In genomic region chr4:136401806-136402205, GRCm38 (mm10) we compare ENCODE assay signal across 30 mouse cellular contexts. TPM values are rescaled to one million over a fixed set of nuclear protein-coding genes. Genes with fewer than 3 reads are reported as not detected.
"Had no signal": no experiment of that assay in that cellular context is flagged by ENCODE, and none has a peak within 500 bp of the region (broad histone marks: within the 10 kb centered on the region; RNA-seq: fewer than 3 reads in every experiment).

No protein-coding gene starts in this region.

- H3K9ac ChIP-seq: heart, embryonic 13.5 days; heart, embryonic 15.5 days; hindbrain, embryonic 13.5 days; hindbrain, embryonic 15.5 days; intestine, embryonic 15.5 days; limb, embryonic 13.5 days; limb, embryonic 15.5 days; liver, embryonic 12.5 days; liver, embryonic 14.5 days had no signal

- H3K9me3 ChIP-seq: heart, embryonic 13.5 days; heart, embryonic 15.5 days; hindbrain, embryonic 13.5 days; hindbrain, embryonic 15.5 days; intestine, embryonic 15.5 days; limb, embryonic 13.5 days; limb, embryonic 15.5 days; liver, embryonic 12.5 days had no signal

- H3K4me2 ChIP-seq: heart, embryonic 11.5 days; heart, embryonic 13.5 days; heart, embryonic 15.5 days; hindbrain, embryonic 13.5 days; hindbrain, embryonic 15.5 days; intestine, embryonic 15.5 days; limb, embryonic 13.5 days; limb, embryonic 15.5 days; liver, embryonic 12.5 days had no signal

- H3K36me3 ChIP-seq: heart, embryonic 13.5 days; heart, embryonic 15.5 days; hindbrain, embryonic 13.5 days; hindbrain, embryonic 15.5 days; intestine, embryonic 15.5 days; limb, embryonic 13.5 days; limb, embryonic 15.5 days; liver, embryonic 12.5 days had no signal

- DNase-seq: gastrocnemius, postnatal 14 days; gastrocnemius, postnatal 36 days; heart, adult 11 months; heart, adult 2 months; heart, postnatal 14 days; heart, postnatal 36 days; kidney, adult 18-20 months; kidney, adult 8-10 months; kidney, postnatal 10 days; kidney, postnatal 25 days; kidney, postnatal 4 days; left cerebral cortex, postnatal 4 days had no signal

- H3K4me1 ChIP-seq: heart, embryonic 13.5 days; heart, embryonic 15.5 days; hindbrain, embryonic 13.5 days; hindbrain, embryonic 15.5 days; intestine, embryonic 15.5 days; limb, embryonic 13.5 days; limb, embryonic 15.5 days; liver, embryonic 12.5 days had no signal

- H3K27ac ChIP-seq: heart, adult 2 months; heart, embryonic 13.5 days; heart, embryonic 15.5 days; hindbrain, embryonic 13.5 days; hindbrain, embryonic 15.5 days; hindbrain, postnatal 0 days; intestine, embryonic 15.5 days; layer of hippocampus, adult 2 months; limb, embryonic 13.5 days; limb, embryonic 15.5 days; liver, embryonic 12.5 days; liver, embryonic 14.5 days had no signal

- H3K4me3 ChIP-seq: heart, adult 2 months; heart, embryonic 13.5 days; heart, embryonic 15.5 days; hindbrain, embryonic 13.5 days; hindbrain, embryonic 15.5 days; intestine, embryonic 15.5 days; layer of hippocampus, adult 2 months; limb, embryonic 13.5 days; limb, embryonic 15.5 days; liver, embryonic 12.5 days had no signal

- H3K27me3 ChIP-seq: heart, embryonic 13.5 days; heart, embryonic 15.5 days; hindbrain, embryonic 13.5 days; hindbrain, embryonic 15.5 days; intestine, embryonic 15.5 days; limb, embryonic 13.5 days; limb, embryonic 15.5 days; liver, embryonic 12.5 days had no signal

RNA-seq across cellular contexts. Expression of gene Htr1d, which starts 21.5 kb away (rescaled TPM):
- total RNA-seq: gastrocnemius, adult 18-20 months; gastrocnemius, adult 8-10 months; gastrocnemius, postnatal 14 days; gastrocnemius, postnatal 36 days; heart, adult 2 months; heart, postnatal 14 days; heart, postnatal 36 days; hematopoietic stem cell, adult 5-6 weeks; liver, adult 2 months had no signal
- polyA plus RNA-seq: heart, embryonic 11.5 days; heart, postnatal 0 days; liver, embryonic 12.5 days; liver, embryonic 14.5 days; liver, embryonic 16.5 days had no signal
